ENCODE assay signal across 9 mouse cellular contexts in genomic region chr2:25394281-25395221, GRCm38 (mm10). TPM values are rescaled to one million over a fixed set of nuclear protein-coding genes. Genes with fewer than 3 reads are reported as not detected.
DNase-seq lines count a peak whose midpoint lies in the region; ATAC-seq lines count a peak whose summit lies in the region.
"Had no signal": no experiment of that assay in that cellular context is flagged by ENCODE, and none has a peak within 500 bp of the region (broad histone marks: within the 10 kb centered on the region; RNA-seq: fewer than 3 reads in every experiment).

No protein-coding gene starts in this region.

- H3K27me3 ChIP-seq in kidney, embryonic 16.5 days (ENCODE audit: insufficient read depth, low read length): peaks cover 38% of the 10 kb centered on the region

- H3K36me3 ChIP-seq in kidney, embryonic 16.5 days (ENCODE audit: insufficient read depth, low read length): no peaks in the 10 kb centered on the region
- H3K36me3 ChIP-seq: limb, embryonic 12.5 days had no signal

- no peak for ATAC-seq in kidney, embryonic 16.5 days (ENCODE audit: low FRiP score, low TSS enrichment)

- H3K9ac ChIP-seq in kidney, embryonic 16.5 days (replicated peaks; ENCODE audit: low read length): no peak overlapping the region
- H3K9ac ChIP-seq: limb, embryonic 12.5 days had no signal

- no peak overlapping the region for H3K27ac ChIP-seq in kidney, embryonic 16.5 days (ENCODE audit: low read length)
- H3K27ac ChIP-seq: limb, embryonic 12.5 days had no signal

- WGBS in kidney, embryonic 16.5 days: 43% methylated on average over 3 of the region's 3 CpGs

- DNase-seq in kidney, adult 11 months: peak; percentile 29
- peak; percentile 71 for DNase-seq in NIH3T3 (ENCODE audit: low read depth)
- peak; percentile 34 to 62 for DNase-seq in cerebellum, postnatal 4 days (ENCODE audit: low spot score in 2 of 2)
- DNase-seq in heart, postnatal 4 days: peak; percentile 33
- DNase-seq in right cerebral cortex, postnatal 25 days: peak; percentile 30
- DNase-seq in T-cell, adult 2 months (ENCODE audit: low spot score): no peak
- DNase-seq in embryo, embryonic 11 days: no peak

- H3K4me1 ChIP-seq in kidney, embryonic 16.5 days (ENCODE audit: insufficient read depth, low read length): peaks cover 20% of the 10 kb centered on the region

- H3K4me2 ChIP-seq in kidney, embryonic 16.5 days (replicated peaks; ENCODE audit: low read depth, low read length): no peak overlapping the region

- no peaks in the 10 kb centered on the region for H3K9me3 ChIP-seq in kidney, embryonic 16.5 days (ENCODE audit: low read length)
- H3K9me3 ChIP-seq: limb, embryonic 12.5 days had no signal

- H3K4me3 ChIP-seq in kidney, embryonic 16.5 days (ENCODE audit: low read length): no peak overlapping the region

RNA-seq across cellular contexts. Expression of gene Entpd2, which starts 1.1 kb away (rescaled TPM):
- 5.5 and 6.4 TPM in 2 replicates for polyA plus RNA-seq in kidney, embryonic 16.5 days (2015; fragmentation: Nextera tagmentation; extraction: Ambion mirVana)
- total RNA-seq in heart, postnatal 4 days (2021): 1 to 10 TPM; 5.7 to 8.5 TPM

RNA-seq across cellular contexts. Expression of gene Npdc1, which starts 4.6 kb away (rescaled TPM):
- polyA plus RNA-seq in kidney, embryonic 16.5 days (2015; fragmentation: Nextera tagmentation; extraction: Ambion mirVana): 52.4 and 58.3 TPM in 2 replicates
- total RNA-seq in heart, postnatal 4 days (2021): 10 to 100 TPM; 33.1 to 35.2 TPM

RNA-seq across cellular contexts. Expression of gene Sapcd2, which starts 22.4 kb away (rescaled TPM):
- 39.3 and 41.2 TPM in 2 replicates for polyA plus RNA-seq in kidney, embryonic 16.5 days (2015; fragmentation: Nextera tagmentation; extraction: Ambion mirVana)
- 10 to 100 TPM in 1 of 2 experiments, 1 to 10 TPM in 1; 8.7 to 10.8 TPM for total RNA-seq in heart, postnatal 4 days (2021)

RNA-seq across cellular contexts. Expression of gene Fut7, which starts 28.5 kb away (rescaled TPM):
- polyA plus RNA-seq in kidney, embryonic 16.5 days (2015; fragmentation: Nextera tagmentation; extraction: Ambion mirVana): not detected in 2 replicates
- under 1 TPM in 1 of 2 experiments, not detected in 1; 0.11 TPM for total RNA-seq in heart, postnatal 4 days (2021)
- polyA plus RNA-seq: limb, embryonic 12.5 days had no signal

RNA-seq across cellular contexts. Expression of gene Uap1l1, which starts 29.1 kb away (rescaled TPM):
- 38.9 and 49.2 TPM in 2 replicates for polyA plus RNA-seq in kidney, embryonic 16.5 days (2015; fragmentation: Nextera tagmentation; extraction: Ambion mirVana)
- total RNA-seq in heart, postnatal 4 days (2021): 1 to 10 TPM; 7.3 to 9.5 TPM

Comparison
In these comparisons a context has a peak if more than half of its experiments do, and no peak if none do; other contexts are left out.
1. DNase-seq: peak in kidney, adult 11 months (single experiment), NIH3T3 (single experiment), cerebellum, postnatal 4 days (2 of 2), heart, postnatal 4 days (single experiment) and right cerebral cortex, postnatal 25 days (single experiment); none in T-cell, adult 2 months (single experiment) and embryo, embryonic 11 days (single experiment).